8 mouse cellular contexts compared by ENCODE assay signal in genomic region chr14:111674664-111675147, GRCm38 (mm10). TPM values are rescaled to one million over a fixed set of nuclear protein-coding genes. Genes with fewer than 3 reads are reported as not detected.
DNase-seq lines count a peak whose midpoint lies in the region; ATAC-seq lines count a peak whose summit lies in the region.

Gene Slitrk5, plus strand, starts transcription at chr14:111675097.

- H3K9me3 ChIP-seq in embryonic facial prominence, embryonic 11.5 days (replicated peaks; ENCODE audit: control insufficient read depth, low read length) = no peaks in the 10 kb centered on the region
- no peaks in the 10 kb centered on the region for H3K9me3 ChIP-seq in intestine, embryonic 15.5 days

- ATAC-seq in embryonic facial prominence, embryonic 11.5 days (replicated peaks; ENCODE audit: insufficient number of reproducible peaks, low FRiP score, low TSS enrichment, low read depth) = peak; percentile 65
- peak; percentile 89 for ATAC-seq in granulocyte monocyte progenitor cell, adult 5-6 weeks (replicated peaks; ENCODE audit: poor library complexity, severe bottlenecking)
- ATAC-seq in intestine, embryonic 15.5 days = peak; percentile 82
- no peak for ATAC-seq in erythroblast, adult 5-6 weeks (replicated peaks; ENCODE audit: low FRiP score, poor library complexity, severe bottlenecking)

- under 1% methylated on average over 22 of the region's 22 CpGs for WGBS in embryonic facial prominence, embryonic 11.5 days
- WGBS in intestine, embryonic 15.5 days = under 1% methylated on average over 22 of the region's 22 CpGs

- peak within 1 kb of the TSS; percentile 83 for H3K27ac ChIP-seq in embryonic facial prominence, embryonic 11.5 days (replicated peaks; ENCODE audit: low read depth, low read length)
- peak within 1 kb of the TSS; percentile 14 for H3K27ac ChIP-seq in intestine, embryonic 15.5 days

- no peaks in the 10 kb centered on the region for H3K4me1 ChIP-seq in embryonic facial prominence, embryonic 11.5 days (ENCODE audit: control insufficient read depth, insufficient read depth, low read length)
- peaks cover 4% of the 10 kb centered on the region; the same call in 1 of the 2 replicates for H3K4me1 ChIP-seq in intestine, embryonic 15.5 days (replicated peaks)

- H3K4me3 ChIP-seq in embryonic facial prominence, embryonic 11.5 days (ENCODE audit: low read depth, low read length) = peak within 1 kb of the TSS; percentile 65
- peak within 1 kb of the TSS; percentile 64 for H3K4me3 ChIP-seq in intestine, embryonic 15.5 days (replicated peaks)

- peak within 1 kb of the TSS; percentile 80 for H3K9ac ChIP-seq in embryonic facial prominence, embryonic 11.5 days (replicated peaks; ENCODE audit: low read length)
- H3K9ac ChIP-seq in intestine, embryonic 15.5 days = peak within 1 kb of the TSS; percentile 53

- no peaks in the 10 kb centered on the region for H3K36me3 ChIP-seq in embryonic facial prominence, embryonic 11.5 days (replicated peaks; ENCODE audit: control insufficient read depth, insufficient read depth, low read depth, low read length)
- no peaks in the 10 kb centered on the region for H3K36me3 ChIP-seq in intestine, embryonic 15.5 days

- peak; percentile 96 for DNase-seq in brain, adult 2 months (ENCODE audit: low read depth, low spot score)
- DNase-seq in embryonic facial prominence, embryonic 11.5 days (ENCODE audit: low spot score) = peak; percentile 92
- DNase-seq in left cerebral cortex, adult 9 months (ENCODE audit: low spot score in 2 of 2) = peak; percentile 81 to 95
- peak; percentile 72 to 76 for DNase-seq in lung, postnatal 4 days
- DNase-seq in right cerebral cortex, postnatal 10 days (ENCODE audit: low spot score in 2 of 2) = peak; percentile 95 to 96

- 0 out of 2 replicates have a peak, but pooled peaks cover 3% of the 10 kb centered on the region for H3K27me3 ChIP-seq in embryonic facial prominence, embryonic 11.5 days (ENCODE audit: control insufficient read depth, insufficient read depth, low read length)
- peaks cover 13% of the 10 kb centered on the region for H3K27me3 ChIP-seq in intestine, embryonic 15.5 days (replicated peaks)

- H3K4me2 ChIP-seq in embryonic facial prominence, embryonic 11.5 days (ENCODE audit: low read depth, low read length) = peak within 1 kb of the TSS; percentile 88
- H3K4me2 ChIP-seq in intestine, embryonic 15.5 days (replicated peaks) = peak within 1 kb of the TSS; percentile 97

RNA-seq across cellular contexts. Expression of gene Slitrk5, which starts in this region (rescaled TPM):
- 8.5 and 9.8 TPM in 2 replicates for polyA plus RNA-seq in embryonic facial prominence, embryonic 11.5 days (2014; fragmentation: Nextera tagmentation; extraction: Ambion mirVana)
- not detected in 2 replicates for total RNA-seq in granulocyte monocyte progenitor cell, adult 5-6 weeks (2014; fragmentation: Nextera tagmentation)
- total RNA-seq in granulocyte monocyte progenitor cell, adult 5-6 weeks (2017) = not detected in 2 replicates
- polyA plus RNA-seq in intestine, embryonic 15.5 days (2015; fragmentation: Nextera tagmentation; extraction: Ambion mirVana) = 2.7 and 3.4 TPM in 2 replicates
- not detected in 2 replicates for total RNA-seq in erythroblast, adult 5-6 weeks (2015; ENCODE audit: low replicate concordance)
- not detected in 2 replicates for total RNA-seq in erythroblast, adult 5-6 weeks (2017; ENCODE audit: low replicate concordance)

Comparison
In these comparisons a context has a peak if more than half of its experiments do, and no peak if none do; other contexts are left out.
1. Peak in ATAC-seq in granulocyte monocyte progenitor cell, adult 5-6 weeks; RNA of the gene not detected or under 1 TPM.